Mouse (Mus musculus): ENCODE measurements around the gene Col9a2.
"Not testable (repeated sequence)": the region's sequence is repeated elsewhere in the genome, so short reads cannot be mapped to it uniquely, and the experiment has no call there.

Col9a2 gene

DNA sequence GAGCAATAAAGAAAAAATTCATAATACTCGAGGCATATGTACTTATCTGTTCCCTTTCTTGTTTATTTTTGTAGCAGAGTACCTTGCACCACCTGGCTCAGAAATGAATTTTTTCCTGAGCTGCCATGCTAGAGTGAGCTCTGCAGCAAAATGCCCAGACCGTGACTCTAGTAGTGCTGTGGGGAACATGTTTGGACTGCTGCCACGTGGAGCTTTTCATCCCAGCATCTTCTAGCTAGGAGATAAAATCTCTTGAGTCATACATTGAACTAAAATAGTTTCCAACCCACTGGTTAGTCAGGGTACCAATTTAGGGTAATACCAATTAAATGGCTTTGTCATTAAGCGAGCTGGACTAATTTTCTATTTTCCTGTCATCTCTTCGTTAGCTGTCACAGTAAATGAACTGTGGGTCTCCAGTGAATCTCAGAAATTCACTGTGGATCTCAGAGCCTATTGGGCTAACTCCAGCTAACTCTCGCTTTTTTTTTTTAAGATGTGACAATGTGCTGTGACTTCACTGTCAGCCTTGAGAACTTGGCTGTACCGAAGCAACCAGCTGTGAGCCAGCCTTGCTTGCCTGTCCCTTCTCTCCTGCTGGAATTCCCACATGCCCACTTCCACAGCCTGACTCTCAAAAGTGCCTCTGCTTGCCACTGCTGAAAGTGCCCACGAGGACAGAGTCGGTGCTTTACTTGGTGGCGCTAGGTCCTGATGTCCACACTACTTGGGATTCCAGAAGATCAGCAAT is 19.0 kb upstream of the Col9a2 start:
- DNase-seq (ENCODE audit: low read depth, low spot score) = peak; percentile 72

DNA sequence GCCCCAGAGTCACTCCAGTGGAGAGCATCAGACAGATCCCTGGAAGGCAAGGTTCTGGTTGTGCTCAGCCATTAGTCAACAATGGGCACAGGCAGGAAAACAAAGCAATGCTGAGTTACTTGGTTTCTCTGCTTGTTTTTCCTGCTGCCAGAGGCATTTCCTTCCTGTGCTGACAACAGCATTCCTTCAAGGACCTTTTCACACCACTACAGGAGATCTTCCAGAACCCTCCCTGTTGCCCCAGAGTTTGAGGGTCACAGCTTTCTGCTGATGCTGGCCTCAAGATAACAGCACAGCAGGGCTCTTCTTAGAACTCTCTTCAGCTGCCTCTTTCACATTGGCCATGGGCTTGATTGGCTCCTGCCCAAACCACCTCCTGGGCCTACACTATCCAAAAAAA is 17.3 kb upstream of the Col9a2 start:
- no peak for DNase-seq (ENCODE audit: low read depth, low spot score)

DNA sequence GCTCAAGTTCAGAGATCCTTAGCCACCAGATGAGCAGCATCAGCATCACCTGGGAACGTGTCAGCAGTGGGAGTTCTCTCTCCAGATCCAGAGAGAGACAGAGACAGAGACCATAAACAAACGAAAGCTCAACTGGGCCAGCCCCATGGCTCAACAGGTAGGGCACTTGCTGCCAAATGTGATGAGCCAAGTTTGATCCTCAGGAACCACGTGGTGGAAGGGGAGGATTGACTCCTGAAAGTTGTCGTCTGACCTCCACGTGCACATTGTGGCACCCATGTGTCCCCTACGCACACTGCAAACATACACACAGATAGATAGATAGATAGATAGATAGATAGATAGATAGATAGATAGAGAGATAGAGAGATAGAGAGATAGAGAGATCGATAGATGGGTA is 15.7 kb upstream of the Col9a2 start:
- DNase-seq (ENCODE audit: low read depth, low spot score) = no peak

DNA sequence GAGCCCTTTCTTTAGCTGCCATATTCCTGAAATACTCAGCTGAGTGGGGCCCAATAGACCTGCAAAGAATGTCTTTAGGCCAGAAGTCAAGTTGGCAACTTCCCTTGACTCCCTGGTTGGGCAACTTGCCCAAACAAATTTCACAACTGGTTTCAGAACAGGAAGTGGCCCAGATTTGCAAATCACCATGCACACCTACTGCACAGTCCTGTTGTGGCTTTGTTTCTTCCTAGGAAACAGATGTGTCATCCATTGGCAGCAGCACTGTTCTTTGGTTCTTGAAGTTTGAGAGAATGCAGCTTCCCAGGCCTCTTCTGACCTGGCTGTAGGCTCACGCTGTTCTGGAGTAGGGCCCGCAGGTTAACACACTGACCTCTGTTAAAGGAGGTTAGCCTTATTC is 15.2 kb upstream of the Col9a2 start:
- DNase-seq (ENCODE audit: low read depth, low spot score) = no peak

DNA sequence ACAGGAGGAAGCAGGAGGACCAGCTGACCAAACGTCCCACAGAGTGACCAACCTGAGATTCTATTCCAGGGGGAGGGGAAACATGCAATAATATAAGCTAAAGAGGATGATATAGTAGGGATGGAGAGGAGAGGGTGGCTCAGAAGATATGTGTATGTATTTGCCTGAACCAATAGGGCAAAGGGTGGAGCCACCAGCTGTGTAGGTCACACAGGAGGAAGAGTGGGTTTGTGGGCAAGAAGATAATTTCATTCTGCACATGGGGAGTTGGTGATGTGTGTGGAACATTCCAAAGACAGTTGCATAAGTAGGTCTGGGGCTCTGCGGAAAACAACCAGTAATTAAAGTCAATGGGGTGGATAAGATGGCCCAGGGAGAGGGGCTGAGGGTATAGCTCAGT is 13.5 kb upstream of the Col9a2 start:
- no peak for DNase-seq (ENCODE audit: low read depth, low spot score)

DNA sequence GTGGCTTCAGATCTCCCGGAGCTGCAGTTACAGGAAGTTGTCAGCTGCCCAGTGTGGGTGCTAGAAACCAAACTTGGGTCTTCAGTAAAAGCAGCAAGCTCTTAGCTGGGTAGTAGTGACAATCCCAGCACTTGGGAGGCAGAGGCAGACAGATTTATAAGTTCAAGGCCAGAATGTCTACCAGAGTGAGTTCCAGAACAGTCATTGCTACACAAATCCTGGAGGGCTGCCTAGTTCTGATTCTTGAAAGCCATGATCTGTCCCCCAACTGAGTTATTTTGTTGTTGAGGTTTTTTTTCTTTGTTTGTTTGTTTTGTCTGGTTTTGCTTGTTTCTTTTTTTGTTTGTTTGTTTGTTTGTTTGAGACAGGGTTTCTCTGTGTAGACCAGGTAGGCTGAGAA is 11.0 kb upstream of the Col9a2 start:
- no peak for DNase-seq (ENCODE audit: low read depth, low spot score)

DNA sequence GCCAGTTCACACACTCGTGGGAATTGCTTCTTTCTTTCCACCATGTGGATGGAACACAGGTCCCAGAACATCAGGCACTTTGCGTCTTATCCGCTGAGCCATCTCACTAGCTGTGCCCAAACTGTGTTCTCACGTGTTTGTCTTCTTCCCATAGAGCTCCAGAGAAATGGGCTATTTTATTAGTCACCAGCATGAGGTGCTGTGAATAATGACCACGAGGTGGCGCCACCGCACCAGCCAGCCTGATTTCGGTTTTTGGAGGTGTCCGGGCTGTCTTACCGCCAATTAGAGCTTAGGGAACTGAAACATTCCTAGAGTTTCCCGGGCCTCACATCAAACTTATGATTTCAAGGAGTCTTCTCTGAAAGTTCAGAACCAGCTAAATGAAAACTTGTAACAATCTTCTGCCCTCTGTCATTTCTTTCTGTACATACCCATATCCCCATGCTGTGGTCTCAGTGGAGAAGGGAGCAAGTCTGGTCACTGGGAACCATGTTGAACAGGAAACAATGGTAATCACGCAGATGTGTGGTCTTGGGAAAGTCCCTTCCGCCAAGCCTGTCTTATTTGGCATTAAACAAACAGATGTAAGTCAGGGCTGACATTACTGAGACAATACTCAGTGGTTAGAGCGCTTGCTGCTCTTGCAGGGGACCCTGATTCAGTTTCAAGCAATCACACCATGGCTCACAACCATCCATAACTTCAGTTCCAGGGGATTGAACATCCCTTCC is 10.4 kb upstream of the Col9a2 start:
- no peak for DNase-seq (ENCODE audit: low read depth, low spot score)

DNA sequence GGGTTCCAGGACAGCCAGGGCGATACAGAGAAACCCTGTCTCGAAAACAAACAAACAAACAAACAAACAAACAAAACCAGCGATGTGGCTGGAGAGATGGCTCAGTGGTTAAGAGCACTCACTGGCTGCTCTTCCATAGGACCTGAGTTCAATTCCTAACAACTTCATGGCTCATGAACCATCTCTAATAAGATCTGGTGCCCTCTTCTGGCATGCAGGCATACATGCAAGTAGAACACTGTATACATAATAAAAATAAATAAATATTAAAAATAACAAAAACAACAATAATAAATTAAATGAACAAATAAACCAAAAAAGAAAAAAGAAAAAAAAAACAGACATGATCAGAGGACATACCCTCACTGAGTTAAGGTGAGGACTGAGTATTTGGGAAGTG is 9.6 kb upstream of the Col9a2 start:
- DNase-seq (ENCODE audit: low read depth, low spot score) = no peak

DNA sequence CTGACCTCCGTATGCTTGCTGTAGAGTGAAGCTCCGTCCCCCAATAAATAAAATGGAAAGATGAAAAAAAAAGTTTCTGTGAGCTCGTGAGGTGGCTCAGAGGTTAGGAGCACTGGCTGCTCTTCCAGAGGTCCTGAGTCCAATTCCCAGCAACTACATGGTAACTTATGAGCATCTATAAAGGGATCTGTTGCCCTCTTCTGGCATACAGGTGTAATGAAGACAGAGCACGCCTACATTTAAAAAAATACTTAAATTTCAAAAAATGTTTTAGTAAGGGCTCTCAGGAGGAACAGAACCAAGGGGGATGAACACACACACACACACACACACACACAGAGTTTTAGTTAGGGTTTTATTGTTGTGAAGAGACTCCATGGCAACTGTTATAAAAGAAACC is 7.7 kb upstream of the Col9a2 start:
- no peak for DNase-seq (ENCODE audit: low read depth, low spot score)

DNA sequence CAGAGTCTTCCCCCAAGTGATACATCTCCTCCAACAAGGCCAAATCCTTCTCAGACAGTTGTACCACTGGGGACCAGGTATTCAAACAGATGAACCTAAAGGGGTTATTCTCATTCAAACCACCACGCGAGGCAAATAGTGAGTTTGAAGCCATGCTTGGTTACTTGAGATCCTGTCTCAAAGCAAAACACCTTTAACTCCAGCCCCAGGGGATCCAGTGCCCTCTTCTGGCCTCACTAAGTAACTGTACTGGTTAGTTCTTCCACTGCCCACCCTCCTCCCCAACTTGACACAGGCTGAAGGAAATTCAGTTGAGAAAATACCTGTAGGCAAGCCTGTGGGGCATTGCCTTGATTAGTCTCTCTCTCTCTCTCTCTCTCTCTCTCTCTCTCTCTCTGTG is 6.2 kb upstream of the Col9a2 start:
- no peak for DNase-seq (ENCODE audit: low read depth, low spot score)

DNA sequence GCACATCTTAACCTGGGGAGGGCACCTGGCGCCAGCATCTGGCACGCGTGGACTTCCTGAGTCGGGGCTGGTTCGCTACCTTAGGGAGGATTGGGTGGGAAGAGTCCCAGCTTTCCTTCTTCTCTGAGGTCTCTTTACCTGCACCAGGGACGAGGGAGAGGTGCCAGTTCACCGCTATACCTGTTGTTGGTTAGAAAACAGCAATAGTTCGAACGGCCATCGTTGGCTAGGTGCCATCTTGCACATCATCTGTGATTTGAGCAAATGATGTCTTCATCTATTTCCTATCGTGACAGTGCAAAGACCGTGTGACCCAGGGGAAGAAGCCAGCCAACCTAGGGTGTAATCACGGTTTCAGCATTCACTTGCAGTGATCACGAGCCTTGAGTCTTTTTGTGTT is 1.1 kb downstream of the Col9a2 start:
- DNase-seq (ENCODE audit: low read depth, low spot score) = no peak

DNA sequence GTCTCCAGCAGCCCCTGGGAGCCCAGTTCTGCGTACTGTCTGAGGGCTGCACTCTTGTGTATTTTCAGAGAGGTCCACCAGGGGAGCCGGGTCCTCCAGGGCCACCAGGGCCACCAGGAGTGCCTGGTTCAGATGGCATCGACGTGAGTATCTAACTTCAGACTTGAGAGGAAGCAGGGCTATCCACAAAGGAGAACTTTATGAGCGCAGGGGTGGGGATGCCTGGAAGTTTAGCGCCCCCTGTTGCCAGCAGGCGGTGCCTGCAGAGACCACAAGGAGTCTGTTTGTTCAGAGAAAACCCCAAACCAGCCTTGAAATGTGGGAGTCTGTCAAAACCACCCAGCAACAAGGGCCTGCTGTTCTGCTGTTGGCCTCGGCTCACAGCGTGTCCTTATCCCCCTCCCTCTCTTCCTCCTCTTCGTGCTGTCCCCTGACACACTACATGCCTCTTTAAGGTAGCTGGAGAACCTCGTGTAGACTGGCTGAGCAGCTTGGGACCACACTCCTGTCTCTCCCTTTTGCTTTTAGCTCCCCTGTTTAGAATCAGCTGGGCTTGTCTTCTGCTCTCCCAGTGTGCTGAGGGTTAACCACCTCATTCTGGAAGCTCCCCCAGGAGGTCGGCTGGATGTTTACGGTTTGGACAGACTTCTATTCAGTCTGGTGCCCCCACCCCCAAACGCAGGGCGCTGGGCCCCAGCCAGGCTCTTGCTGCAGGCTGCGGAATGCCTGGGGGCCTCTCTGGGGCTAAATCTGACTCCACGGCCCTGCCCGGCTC is 1.9 kb downstream of the Col9a2 start:
- no peak for DNase-seq (ENCODE audit: low read depth, low spot score)

DNA sequence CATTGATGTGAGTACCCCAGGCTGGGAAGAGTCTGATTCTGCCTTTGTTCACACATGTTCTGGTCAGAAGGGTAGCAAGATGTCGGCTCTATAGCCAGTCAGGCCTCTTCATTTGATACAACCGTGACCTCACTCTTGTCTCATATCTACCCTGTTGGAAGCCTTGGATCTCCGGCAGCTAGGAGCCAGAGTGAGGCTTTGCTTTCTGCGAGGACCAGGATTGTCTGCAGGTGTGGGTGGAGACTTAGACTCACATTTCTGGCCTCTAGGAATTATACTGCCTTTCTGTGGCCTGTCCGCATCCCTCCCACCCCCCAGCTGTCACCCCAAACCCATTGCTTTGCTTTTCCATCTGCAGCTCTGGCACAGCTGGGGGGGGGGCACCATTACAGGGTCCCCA is 3.3 kb downstream of the Col9a2 start:
- DNase-seq (ENCODE audit: low read depth, low spot score) = no peak

DNA sequence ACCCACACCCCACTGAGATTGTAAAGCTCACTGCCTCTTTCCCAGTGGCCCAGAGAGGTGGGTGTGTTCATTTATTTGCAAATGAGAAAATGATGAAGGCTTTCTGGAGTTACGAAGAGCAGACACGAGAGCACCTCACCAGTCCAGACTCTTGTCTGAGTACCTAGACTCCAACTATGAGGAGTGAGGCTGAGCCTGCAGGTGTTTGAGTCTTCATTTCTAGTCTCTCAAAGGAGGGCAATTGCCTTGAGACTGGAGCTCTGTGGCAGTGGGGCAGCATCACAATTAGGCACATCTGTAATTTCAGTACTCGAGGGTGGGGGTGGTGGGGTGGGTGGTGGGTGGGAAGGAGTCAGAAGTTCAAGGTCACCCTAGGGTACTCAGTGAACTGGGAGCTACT is 3.8 kb downstream of the Col9a2 start:
- DNase-seq (ENCODE audit: low read depth, low spot score) = no peak

DNA sequence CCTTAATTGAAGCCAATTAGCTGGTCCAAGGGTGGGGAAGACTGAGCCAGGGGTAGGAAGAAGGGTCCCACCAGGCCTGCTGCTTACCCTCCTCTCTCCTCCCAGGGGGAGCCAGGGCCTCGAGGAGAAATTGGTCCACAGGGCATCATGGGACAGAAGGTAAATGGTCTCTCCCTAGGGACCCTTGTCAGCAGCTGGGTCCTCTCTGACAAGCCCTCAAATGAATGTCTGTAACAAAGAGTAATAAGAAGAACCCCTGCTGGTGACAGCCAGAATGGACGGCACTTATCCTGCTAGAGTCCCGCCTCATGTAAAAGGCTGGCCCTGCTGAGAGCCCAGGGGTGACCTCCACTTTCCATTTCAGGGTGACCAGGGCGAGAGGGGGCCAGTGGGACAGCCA is 12.7 kb downstream of the Col9a2 start:
- DNase-seq (ENCODE audit: low read depth, low spot score) = no peak

DNA sequence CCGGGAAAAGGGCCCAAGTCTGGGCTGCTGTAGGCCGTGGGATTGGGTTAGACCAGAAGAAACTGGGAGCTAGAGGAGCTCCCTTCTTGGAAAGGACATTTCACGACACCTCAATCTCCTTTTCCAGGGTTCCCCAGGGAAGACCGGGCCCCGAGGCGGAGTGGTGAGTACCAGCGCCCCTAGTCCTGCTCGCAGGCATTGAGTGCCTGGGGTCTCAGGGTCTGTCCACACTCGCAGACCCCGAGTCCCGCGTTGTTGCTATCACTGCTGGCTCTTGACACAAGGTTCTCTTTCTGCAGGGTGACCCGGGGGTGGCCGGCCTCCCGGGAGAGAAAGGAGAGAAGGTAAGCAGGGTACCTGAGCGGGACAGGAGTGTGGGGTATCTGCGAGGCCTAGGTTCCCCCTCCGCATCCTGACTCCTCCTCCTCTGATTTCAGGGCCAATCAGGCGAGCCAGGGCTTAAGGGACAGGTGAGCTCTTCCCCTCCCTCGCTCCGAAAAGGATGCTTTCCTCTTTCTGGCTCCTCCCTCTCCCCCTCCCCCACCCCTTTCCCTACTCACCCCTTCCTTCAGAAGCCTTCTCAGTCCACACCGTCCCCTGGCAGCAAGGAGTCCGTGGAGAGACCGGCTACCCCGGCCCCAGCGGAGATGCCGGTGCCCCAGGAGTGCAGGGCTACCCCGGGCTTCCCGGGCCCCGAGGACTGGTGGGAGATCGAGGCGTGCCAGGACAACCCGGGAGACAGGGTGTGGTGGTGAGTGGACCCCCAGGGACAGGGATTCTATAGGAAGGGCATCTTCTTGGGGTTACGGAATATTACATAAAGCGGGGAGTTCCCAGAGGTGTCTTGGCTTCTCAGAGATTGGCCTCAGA is 13.5 kb downstream of the Col9a2 start:
- DNase-seq (ENCODE audit: low read depth, low spot score) = peak; percentile 67

DNA sequence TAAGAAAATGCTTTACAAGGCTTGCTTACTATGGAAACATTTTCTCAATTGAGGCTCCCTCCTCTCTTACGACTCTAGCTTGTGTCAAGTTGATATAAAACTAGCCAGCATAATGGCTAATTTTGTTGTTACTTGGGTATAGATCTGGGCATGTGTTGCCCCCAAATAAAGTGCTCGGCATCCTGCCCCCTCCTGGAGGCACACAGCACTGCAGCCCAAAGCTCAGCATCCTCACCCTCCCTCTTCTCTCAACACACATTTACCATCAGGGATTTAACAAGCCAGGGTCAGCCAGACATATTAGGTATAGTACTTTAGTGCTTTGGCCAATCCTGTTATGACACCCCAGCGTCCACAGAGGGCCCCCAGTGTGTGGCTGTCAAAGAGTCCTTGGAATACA is 17.2 kb downstream of the Col9a2 start:
- DNase-seq (ENCODE audit: low read depth, low spot score) = no peak

DNA sequence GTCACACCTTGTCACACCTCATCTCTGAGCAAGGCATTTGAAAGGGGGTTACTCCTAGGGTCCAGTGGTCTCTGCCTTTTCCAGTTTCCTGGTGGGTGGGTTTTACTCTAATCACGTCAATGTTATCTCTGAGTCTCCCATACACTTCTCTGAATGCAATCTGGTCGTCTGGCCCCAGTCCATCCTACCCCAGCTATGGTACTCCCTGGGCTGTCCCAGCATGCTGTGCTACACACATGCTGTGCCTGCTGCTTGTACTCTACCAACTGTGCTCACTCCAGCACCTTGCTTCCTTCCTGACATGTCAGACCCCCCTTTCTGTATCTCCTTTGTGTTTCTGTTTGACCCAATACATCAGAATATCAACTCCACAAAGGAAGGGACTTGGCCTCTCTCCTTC is 17.8 kb downstream of the Col9a2 start:
- no peak for DNase-seq (ENCODE audit: low read depth, low spot score)

DNA sequence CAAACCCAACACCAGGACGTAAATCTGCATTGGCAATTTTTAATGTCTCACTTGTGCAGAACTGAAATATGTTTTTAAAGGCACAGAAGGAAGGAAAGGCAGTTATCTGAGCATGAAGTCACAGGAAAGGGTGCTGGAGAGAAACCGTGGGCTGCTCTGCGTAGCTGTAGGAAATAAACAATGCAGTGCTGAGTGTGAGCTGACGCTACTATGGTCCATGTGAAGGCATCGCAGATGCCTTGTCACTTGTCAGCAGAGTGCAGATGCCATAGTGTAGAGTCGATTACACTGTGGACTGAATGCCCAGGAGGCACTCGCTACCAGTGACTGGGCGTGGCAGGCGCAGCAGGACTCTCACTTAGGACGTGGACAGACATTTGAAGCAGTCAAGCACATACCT is 20.0 kb downstream of the Col9a2 start:
- not testable (repeated sequence) for DNase-seq (ENCODE audit: low read depth, low spot score)

DNA sequence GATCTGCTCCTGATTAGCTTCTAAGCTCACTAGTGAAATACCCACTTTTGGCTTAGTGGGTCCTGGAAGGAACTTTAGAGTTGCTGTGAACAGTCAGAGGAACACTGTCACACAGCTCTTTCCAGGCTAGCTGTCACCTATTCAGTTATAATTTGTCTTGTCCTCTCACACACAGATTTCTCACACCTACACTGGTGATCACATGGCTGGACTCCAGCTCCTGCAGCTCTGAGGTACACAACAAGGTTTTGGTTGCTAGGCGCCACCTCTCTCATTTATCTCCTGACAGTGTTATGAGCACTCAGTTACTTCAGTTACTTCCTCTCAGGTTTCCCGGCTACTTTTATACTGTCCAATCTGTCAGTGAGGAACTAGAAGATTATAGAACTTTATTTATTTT is 26.2 kb downstream of the Col9a2 start:
- no peak for DNase-seq (ENCODE audit: low read depth, low spot score)

DNA sequence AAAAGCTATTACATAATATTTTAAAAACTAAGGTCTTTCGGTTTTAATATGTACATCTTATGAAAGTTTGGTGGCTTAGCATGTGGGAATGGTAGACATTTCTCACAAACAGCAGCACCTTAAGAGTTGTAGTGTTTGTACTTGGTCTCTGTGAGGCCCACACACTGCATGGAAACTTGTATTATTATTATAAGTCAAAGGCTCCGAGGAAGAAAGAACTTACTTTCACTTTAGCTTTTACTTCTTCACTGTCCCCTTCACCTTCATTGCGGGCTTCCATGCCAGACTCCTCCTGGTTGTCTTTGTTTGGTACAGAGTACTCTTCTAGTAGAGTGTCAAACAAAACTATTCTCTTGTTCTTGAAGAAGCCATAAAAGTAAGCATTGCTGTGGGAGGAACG is 35.1 kb downstream of the Col9a2 start:
- no peak for DNase-seq (ENCODE audit: low read depth, low spot score)

All from telencephalon, adult 2 months (tissue).